Mouse (Mus musculus) heart, embryonic 12.5 days (tissue): Measurements from ENCODE around the gene Ppp3cb. TPM values are rescaled to one million over a fixed set of nuclear protein-coding genes. Genes with fewer than 3 reads are reported as not detected.

ENCODE experiments used
- polyA plus RNA-seq: library from polyadenylated mRNA; unstranded; fragments of >200 nt; fragmentation: Nextera tagmentation; extraction: Ambion mirVana; gene quantifications from 2 replicates; pipeline ENCODE4 v1.2.1, GENCODE M21; 2016

The Ppp3cb gene
- polyA plus RNA-seq, 1 experiment from 2014 or later = 43.0 TPM

Other genes with a start within 250 kb of the Ppp3cb start
- gene Ecd, start 198.5 kb downstream of the Ppp3cb start, polyA plus RNA-seq = 37.4 and 37.5 TPM in 2 replicates
- gene Fam149b, start 198.4 kb downstream of the Ppp3cb start, polyA plus RNA-seq = 25.7 and 29.2 TPM in 2 replicates
- gene Dnajc9, start 157.7 kb downstream of the Ppp3cb start, polyA plus RNA-seq = 97.6 and 99.1 TPM in 2 replicates
- 87.0 and 88.7 TPM in 2 replicates for gene Mrps16, start 152.9 kb downstream of the Ppp3cb start, polyA plus RNA-seq
- not detected in 2 replicates for gene Cfap70, start 94.3 kb downstream of the Ppp3cb start, polyA plus RNA-seq
- gene Anxa7, start 66.4 kb downstream of the Ppp3cb start, polyA plus RNA-seq = 38.6 and 38.8 TPM in 2 replicates
- 0.50 and 0.51 TPM in 2 replicates for gene Mss51, start 49.7 kb downstream of the Ppp3cb start, polyA plus RNA-seq
- 7.4 and 7.7 TPM in 2 replicates for gene Usp54, start 94.5 kb upstream of the Ppp3cb start, polyA plus RNA-seq
- 19.2 and 19.7 TPM in 2 replicates for gene Myoz1, start 110.0 kb upstream of the Ppp3cb start, polyA plus RNA-seq
- 181 and 191 TPM in 2 replicates for gene Synpo2l, start 121.8 kb upstream of the Ppp3cb start, polyA plus RNA-seq
- 93.4 and 97.4 TPM in 2 replicates for gene Sec24c, start 127.7 kb upstream of the Ppp3cb start, polyA plus RNA-seq
- gene Fut11, start 148.4 kb upstream of the Ppp3cb start, polyA plus RNA-seq = 20.4 and 21.2 TPM in 2 replicates
- 232 and 236 TPM in 2 replicates for gene Chchd1, start 156.4 kb upstream of the Ppp3cb start, polyA plus RNA-seq
- 32.4 and 34.0 TPM in 2 replicates for gene Zswim8, start 161.0 kb upstream of the Ppp3cb start, polyA plus RNA-seq
- 17.9 and 18.8 TPM in 2 replicates for gene Ndst2, start 188.0 kb upstream of the Ppp3cb start, polyA plus RNA-seq
- 65.4 and 69.5 TPM in 2 replicates for gene Camk2g, start 247.5 kb upstream of the Ppp3cb start, polyA plus RNA-seq